19 mouse cellular contexts compared by ENCODE assay signal in the genomic region with DNA sequence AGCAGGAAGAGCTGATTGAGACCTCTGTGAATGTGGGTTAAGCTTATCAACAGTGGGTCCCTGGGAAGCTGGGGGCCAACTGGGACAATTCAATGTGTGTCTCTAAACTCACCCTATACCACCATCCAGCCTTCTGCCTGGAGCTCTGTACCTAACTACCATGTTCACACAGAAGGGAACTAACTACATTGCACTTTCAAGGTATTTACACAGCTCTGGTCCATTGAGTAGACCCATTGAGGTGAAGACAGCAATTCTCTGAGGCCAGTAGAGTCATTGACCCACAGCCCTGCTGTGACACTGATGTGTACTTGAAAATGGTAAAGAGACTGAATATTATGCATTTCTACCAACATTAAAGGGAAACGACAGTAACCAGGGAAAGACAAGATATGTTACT.
A peak's percentile ranks its signal among the peaks of the same experiment; 100 is the strongest.
DNase-seq lines count a peak whose midpoint lies in the region; ATAC-seq lines count a peak whose summit lies in the region.
"Had no signal": no experiment of that assay in that cellular context is flagged by ENCODE, and none has a peak within 500 bp of the region (broad histone marks: within the 10 kb centered on the region; RNA-seq: fewer than 3 reads in every experiment).

No protein-coding gene starts in this region.

- no peaks in the 10 kb centered on the region for H3K4me1 ChIP-seq in kidney, embryonic 14.5 days (ENCODE audit: control insufficient read depth, insufficient read depth, low read length)
- no peaks in the 10 kb centered on the region for H3K4me1 ChIP-seq in kidney, embryonic 15.5 days

- H3K9me3 ChIP-seq in kidney, embryonic 14.5 days (ENCODE audit: control insufficient read depth, low read length): no peaks in the 10 kb centered on the region
- no peaks in the 10 kb centered on the region for H3K9me3 ChIP-seq in kidney, embryonic 15.5 days (replicated peaks)

- no peak overlapping the region for H3K27ac ChIP-seq in kidney, embryonic 14.5 days (ENCODE audit: low read depth, low read length)
- H3K27ac ChIP-seq in kidney, embryonic 15.5 days: no peak overlapping the region

- no peak overlapping the region for H3K9ac ChIP-seq in kidney, embryonic 14.5 days (ENCODE audit: low read depth, low read length)
- H3K9ac ChIP-seq in kidney, embryonic 15.5 days: no peak overlapping the region

- H3K4me2 ChIP-seq in kidney, embryonic 14.5 days (replicated peaks; ENCODE audit: low read depth, low read length): no peak overlapping the region
- no peak overlapping the region for H3K4me2 ChIP-seq in kidney, embryonic 15.5 days

- H3K4me3 ChIP-seq in kidney, embryonic 14.5 days (ENCODE audit: low read length): no peak overlapping the region
- no peak overlapping the region for H3K4me3 ChIP-seq in kidney, embryonic 15.5 days (replicated peaks)

- peak; percentile 60; the same call in 1 of the 2 replicates for ATAC-seq in kidney, embryonic 14.5 days (ENCODE audit: low FRiP score, low TSS enrichment)
- peak; percentile 79 for ATAC-seq in kidney, embryonic 15.5 days (replicated peaks; ENCODE audit: low FRiP score)
- ATAC-seq: activated CD4-positive, CD25-positive, alpha-beta regulatory T cell, adult 4 months; CD4-positive, CD25-positive, alpha-beta regulatory T cell, adult 4 months; Patski had no signal

- no peaks in the 10 kb centered on the region for H3K36me3 ChIP-seq in kidney, embryonic 14.5 days (ENCODE audit: control insufficient read depth, insufficient read depth, low read length)
- H3K36me3 ChIP-seq in kidney, embryonic 15.5 days: no peaks in the 10 kb centered on the region
- H3K36me3 ChIP-seq: G1E had no signal

- H3K27me3 ChIP-seq in kidney, embryonic 14.5 days (ENCODE audit: control insufficient read depth, insufficient read depth, low read length): no peaks in the 10 kb centered on the region
- H3K27me3 ChIP-seq in kidney, embryonic 15.5 days: no peaks in the 10 kb centered on the region
- H3K27me3 ChIP-seq: CH12.LX, Patski had no signal

- no peak for DNase-seq in kidney, adult 11 months
- no peak for DNase-seq in kidney, postnatal 14 days
- DNase-seq: adrenal gland, adult 2 months; adrenal gland, adult 8-10 months; adrenal gland, postnatal 10 days; adrenal gland, postnatal 14 days; adrenal gland, postnatal 25 days; adrenal gland, postnatal 36 days; B cell, adult 2 months; cerebellum, adult 11 months; cerebellum, adult 11-12 months; cerebellum, adult 18-20 months had no signal

- WGBS in kidney, embryonic 14.5 days: 84% methylated on average over 1 of the region's 1 CpGs
- WGBS in kidney, embryonic 15.5 days: 64% methylated on average over 1 of the region's 1 CpGs
